Mouse (Mus musculus) urinary bladder, adult 18-20 months (tissue): ENCODE measurements at regions not wholly inside any gene's neighbourhood (a gene's known extent, or its start where the extent isn't known, plus 50 kb on each side); places are given as distances from the start of the nearest gene placed in this dataset.
A peak's percentile ranks its signal among the peaks of the same experiment; 100 is the strongest.

ENCODE experiments used
- DNase-seq, 2 experiments: peaks; one replicate each; pipeline ENCODE4 v3.0.0; 2022; ENCODE audit warnings: low spot score in 2 of 2, mixed read lengths in 2 of 2

- DNase-seq, result no peak
Measured at GRCm38 (mm10) chr9:120860969-120861595, 67.9 kb upstream of the Ctnnb1 start.

GRCm38 (mm10) chr9:120861788-120862345, 67.1 kb upstream of the Ctnnb1 start:
- no peak for DNase-seq

GRCm38 (mm10) chr9:120864410-120864809, 64.6 kb upstream of the Ctnnb1 start:
- DNase-seq, result no peak

GRCm38 (mm10) chr9:120866251-120866650, 62.8 kb upstream of the Ctnnb1 start:
- no peak for DNase-seq

- peak in 1 of 2 experiments; percentile 6 for DNase-seq
Measured at GRCm38 (mm10) chr9:120866709-120867108, 62.3 kb upstream of the Ctnnb1 start.

GRCm38 (mm10) chr9:120867861-120868260, 61.2 kb upstream of the Ctnnb1 start:
- DNase-seq, result no peak

- DNase-seq, result no peak
Measured at GRCm38 (mm10) chr9:120868330-120868729, 60.7 kb upstream of the Ctnnb1 start.

- DNase-seq, result no peak
Measured at GRCm38 (mm10) chr9:120869432-120870081, 59.5 kb upstream of the Ctnnb1 start.

- DNase-seq, result no peak
Measured at GRCm38 (mm10) chr9:120873293-120873692, 55.7 kb upstream of the Ctnnb1 start.

GRCm38 (mm10) chr9:120874416-120874976, 54.5 kb upstream of the Ctnnb1 start:
- no peak for DNase-seq

- no peak for DNase-seq
Measured at GRCm38 (mm10) chr9:120877101-120877500, 51.9 kb upstream of the Ctnnb1 start.
